12 mouse cellular contexts compared by ENCODE assay signal in the genomic region with DNA sequence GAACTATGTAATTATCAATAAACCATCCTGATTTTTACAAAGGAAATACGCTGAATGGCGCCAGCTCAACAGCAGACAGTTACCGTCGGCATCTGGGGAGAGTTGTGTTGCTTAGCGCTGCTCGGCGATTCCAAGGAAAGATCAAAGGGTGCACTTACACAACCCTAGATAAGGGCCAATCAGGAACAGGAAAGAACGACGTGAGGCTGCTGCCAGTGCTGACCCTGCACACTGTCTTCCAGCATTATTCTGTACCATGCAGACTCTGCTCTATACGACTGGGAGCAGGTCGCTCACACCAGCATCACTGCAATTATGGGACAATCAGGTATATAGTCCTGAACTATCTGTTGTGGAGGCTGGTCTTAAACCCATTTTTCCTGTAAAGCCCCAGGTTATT.
"Had no signal": no experiment of that assay in that cellular context is flagged by ENCODE, and none has a peak within 500 bp of the region (broad histone marks: within the 10 kb centered on the region; RNA-seq: fewer than 3 reads in every experiment).

No protein-coding gene starts in this region.

- H3K27me3 ChIP-seq: kidney, embryonic 15.5 days; liver, embryonic 13.5 days; midbrain, embryonic 13.5 days; neural tube, embryonic 15.5 days had no signal

- DNase-seq: kidney, adult 2 months; kidney, postnatal 14 days; liver, embryonic 13.5 days; lung, adult 2 months; lung, postnatal 36 days; right cerebral cortex, postnatal 4 days; thymus, adult 18-20 months; thymus, postnatal 14 days had no signal

- H3K9ac ChIP-seq: kidney, embryonic 15.5 days; liver, embryonic 13.5 days; midbrain, embryonic 13.5 days; neural tube, embryonic 15.5 days had no signal

- H3K9me3 ChIP-seq: kidney, embryonic 15.5 days; liver, embryonic 13.5 days; midbrain, embryonic 13.5 days; neural tube, embryonic 15.5 days had no signal

- H3K27ac ChIP-seq: kidney, embryonic 15.5 days; liver, embryonic 13.5 days; midbrain, embryonic 13.5 days; neural tube, embryonic 15.5 days had no signal

- ATAC-seq: lung, postnatal 0 days; midbrain, embryonic 13.5 days had no signal

- H3K4me3 ChIP-seq: kidney, embryonic 15.5 days; liver, embryonic 13.5 days; midbrain, embryonic 13.5 days; neural tube, embryonic 15.5 days had no signal

- H3K4me2 ChIP-seq: kidney, embryonic 15.5 days; liver, embryonic 13.5 days; midbrain, embryonic 13.5 days; neural tube, embryonic 15.5 days had no signal

- H3K4me1 ChIP-seq: kidney, embryonic 15.5 days; liver, embryonic 13.5 days; midbrain, embryonic 13.5 days; neural tube, embryonic 15.5 days had no signal

- H3K36me3 ChIP-seq: neural tube, embryonic 15.5 days had no signal
